ENCODE assay signal across 9 mouse cellular contexts in the genomic region with DNA sequence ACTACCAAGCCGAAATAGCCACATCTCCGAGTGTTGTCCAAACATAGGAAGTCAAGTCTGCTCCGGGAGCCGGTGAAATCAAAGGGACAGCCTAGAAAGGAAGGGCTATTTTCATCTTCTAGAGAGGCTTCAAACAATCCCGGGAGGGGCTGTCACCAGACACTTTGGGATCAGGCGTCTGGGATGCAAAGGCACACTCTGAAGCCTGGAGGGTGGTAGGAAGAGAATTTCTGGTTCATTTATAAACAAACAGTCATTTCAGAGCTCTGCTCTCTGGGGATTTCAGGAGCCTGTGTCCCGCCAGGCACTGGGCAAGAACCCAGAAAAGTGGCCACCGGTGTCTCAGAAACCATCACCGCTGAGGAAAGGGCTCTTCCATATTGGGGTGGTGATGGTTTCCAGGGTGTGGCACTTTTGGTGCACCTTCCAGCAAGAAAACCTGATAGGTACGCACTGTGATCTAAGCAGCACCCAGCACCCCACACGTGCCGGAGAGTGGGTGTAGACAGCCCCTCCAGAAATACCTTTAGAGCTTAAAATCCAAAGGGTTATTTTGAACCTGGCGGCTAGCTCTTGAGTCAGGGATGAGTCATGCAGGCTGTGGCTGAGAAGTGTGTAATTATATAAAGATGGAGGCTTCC. TPM values are rescaled to one million over a fixed set of nuclear protein-coding genes. Genes with fewer than 3 reads are reported as not detected.
DNase-seq lines count a peak whose midpoint lies in the region; ATAC-seq lines count a peak whose summit lies in the region.
"Had no signal": no experiment of that assay in that cellular context is flagged by ENCODE, and none has a peak within 500 bp of the region (broad histone marks: within the 10 kb centered on the region; RNA-seq: fewer than 3 reads in every experiment).

No protein-coding gene starts in this region.

- 70% methylated on average over 13 of the region's 13 CpGs for WGBS in hindbrain, embryonic 14.5 days
- WGBS in lung, embryonic 16.5 days, result 22% methylated on average over 13 of the region's 13 CpGs
- 43% methylated on average over 13 of the region's 13 CpGs for WGBS in liver, embryonic 11.5 days

- H3K4me3 ChIP-seq in hindbrain, embryonic 14.5 days (replicated peaks; ENCODE audit: low read length), result no peak overlapping the region
- no peak overlapping the region for H3K4me3 ChIP-seq in lung, embryonic 16.5 days (ENCODE audit: low read length)
- no peak overlapping the region for H3K4me3 ChIP-seq in liver, embryonic 11.5 days (ENCODE audit: low read depth, low read length)

- no peaks in the 10 kb centered on the region for H3K9me3 ChIP-seq in hindbrain, embryonic 14.5 days (ENCODE audit: control insufficient read depth, low read length)
- H3K9me3 ChIP-seq in lung, embryonic 16.5 days (ENCODE audit: control insufficient read depth, low read length), result no peaks in the 10 kb centered on the region
- no peaks in the 10 kb centered on the region for H3K9me3 ChIP-seq in liver, embryonic 11.5 days (ENCODE audit: control insufficient read depth, low read length)

- H3K27ac ChIP-seq in hindbrain, embryonic 14.5 days, result peak overlapping the region; percentile 55; the same call in 1 of the 2 replicates
- H3K27ac ChIP-seq in lung, embryonic 16.5 days (ENCODE audit: low read length), result peak overlapping the region; percentile 84
- no peak overlapping the region for H3K27ac ChIP-seq in liver, embryonic 11.5 days (ENCODE audit: low read depth, low read length)

- no peaks in the 10 kb centered on the region for H3K36me3 ChIP-seq in hindbrain, embryonic 14.5 days (replicated peaks; ENCODE audit: control insufficient read depth, insufficient read depth)
- no peaks in the 10 kb centered on the region for H3K36me3 ChIP-seq in lung, embryonic 16.5 days (ENCODE audit: control insufficient read depth, insufficient read depth, low read length)
- no peaks in the 10 kb centered on the region for H3K36me3 ChIP-seq in liver, embryonic 11.5 days (ENCODE audit: control insufficient read depth, insufficient read depth, low read length)

- no peak for ATAC-seq in hindbrain, embryonic 14.5 days (ENCODE audit: low FRiP score)
- peak; percentile 69 for ATAC-seq in lung, embryonic 16.5 days (ENCODE audit: low read depth)
- no peak for ATAC-seq in liver, embryonic 11.5 days (replicated peaks; ENCODE audit: low FRiP score)

- DNase-seq in heart, adult 18-20 months, result peak; percentile 25 to 42
- no peak for DNase-seq in heart, adult 8-10 months (ENCODE audit: low spot score)
- peak; percentile 83 for DNase-seq in 3T3-L1 (ENCODE audit: low read depth, low spot score)
- DNase-seq in hindbrain, embryonic 14.5 days (ENCODE audit: low spot score), result no peak
- DNase-seq in ovary, adult 18-20 months (ENCODE audit: low spot score), result no peak
- no peak for DNase-seq in cerebellum, adult 11-12 months
- DNase-seq in liver, embryonic 11.5 days (ENCODE audit: low spot score), result no peak
- DNase-seq: liver, postnatal 0 days had no signal

- no peaks in the 10 kb centered on the region for H3K27me3 ChIP-seq in hindbrain, embryonic 14.5 days (ENCODE audit: control insufficient read depth, insufficient read depth, low read length)
- no peaks in the 10 kb centered on the region for H3K27me3 ChIP-seq in lung, embryonic 16.5 days (ENCODE audit: control insufficient read depth, insufficient read depth, low read depth, low read length)
- peaks cover 2% of the 10 kb centered on the region; the same call in 1 of the 2 replicates for H3K27me3 ChIP-seq in liver, embryonic 11.5 days (replicated peaks; ENCODE audit: control insufficient read depth, insufficient read depth, low read length)

- peaks cover 22% of the 10 kb centered on the region for H3K4me1 ChIP-seq in hindbrain, embryonic 14.5 days (replicated peaks; ENCODE audit: control insufficient read depth, insufficient read depth, low read length)
- H3K4me1 ChIP-seq in lung, embryonic 16.5 days (replicated peaks; ENCODE audit: control insufficient read depth, insufficient read depth, low read length), result peaks cover 33% of the 10 kb centered on the region
- no peaks in the 10 kb centered on the region; the same call in none of the 2 replicates for H3K4me1 ChIP-seq in liver, embryonic 11.5 days (replicated peaks; ENCODE audit: control insufficient read depth, insufficient read depth, low read length)

- H3K9ac ChIP-seq in hindbrain, embryonic 14.5 days, result no peak overlapping the region
- H3K9ac ChIP-seq in lung, embryonic 16.5 days (ENCODE audit: low read length), result no peak overlapping the region
- no peak overlapping the region for H3K9ac ChIP-seq in liver, embryonic 11.5 days (ENCODE audit: low read depth, low read length)
- H3K9ac ChIP-seq: liver, postnatal 0 days had no signal

- no peak overlapping the region for H3K4me2 ChIP-seq in hindbrain, embryonic 14.5 days (replicated peaks)
- H3K4me2 ChIP-seq in lung, embryonic 16.5 days (ENCODE audit: low read depth, low read length), result no peak overlapping the region
- H3K4me2 ChIP-seq in liver, embryonic 11.5 days, result no peak overlapping the region

RNA-seq across cellular contexts. Expression of a gene that starts 17.3 kb away (rescaled TPM):
- total RNA-seq in heart, adult 18-20 months (2021), result 10 to 100 TPM in 1 of 2 experiments, 1 to 10 TPM in 1; 4.5 to 10.1 TPM
- total RNA-seq in heart, adult 8-10 months (2022), result 1 to 10 TPM; 4.4 to 6.6 (median 5.1) TPM
- 9.1 and 10.0 TPM in 2 replicates for polyA plus RNA-seq in hindbrain, embryonic 14.5 days (2014; fragmentation: Nextera tagmentation; extraction: Ambion mirVana)
- polyA plus RNA-seq in lung, embryonic 16.5 days (2015; fragmentation: Nextera tagmentation; extraction: Ambion mirVana), result 27.9 and 28.4 TPM in 2 replicates
- 1.8 and 3.5 TPM in 2 replicates for polyA plus RNA-seq in liver, embryonic 11.5 days (2014; fragmentation: Nextera tagmentation; extraction: Ambion mirVana)

RNA-seq across cellular contexts. Expression of a gene that starts 24.5 kb away (rescaled TPM):
- not detected for total RNA-seq in heart, adult 18-20 months (2021)
- not detected for total RNA-seq in heart, adult 8-10 months (2022)
- 0.32 TPM in 1 of 2 replicates, not detected in the other for polyA plus RNA-seq in hindbrain, embryonic 14.5 days (2014; fragmentation: Nextera tagmentation; extraction: Ambion mirVana)
- polyA plus RNA-seq in lung, embryonic 16.5 days (2015; fragmentation: Nextera tagmentation; extraction: Ambion mirVana), result 1.6 and 3.4 TPM in 2 replicates
- 0.12 and 0.13 TPM in 2 replicates for polyA plus RNA-seq in liver, embryonic 11.5 days (2014; fragmentation: Nextera tagmentation; extraction: Ambion mirVana)
- polyA plus RNA-seq: liver, postnatal 0 days had no signal

RNA-seq across cellular contexts. Expression of a gene that starts 45.8 kb away (rescaled TPM):
- under 1 TPM; 0.37 to 0.39 TPM for total RNA-seq in heart, adult 18-20 months (2021)
- total RNA-seq in heart, adult 8-10 months (2022), result under 1 TPM; 0.27 to 0.63 (median 0.48) TPM
- polyA plus RNA-seq in hindbrain, embryonic 14.5 days (2014; fragmentation: Nextera tagmentation; extraction: Ambion mirVana), result 7.9 and 9.4 TPM in 2 replicates
- 0.54 and 0.64 TPM in 2 replicates for polyA plus RNA-seq in lung, embryonic 16.5 days (2015; fragmentation: Nextera tagmentation; extraction: Ambion mirVana)
- 0.14 and 0.29 TPM in 2 replicates for polyA plus RNA-seq in liver, embryonic 11.5 days (2014; fragmentation: Nextera tagmentation; extraction: Ambion mirVana)
- polyA plus RNA-seq: liver, postnatal 0 days had no signal

Comparison
In these comparisons a context has a peak if more than half of its experiments do, and no peak if none do; other contexts are left out.
1. DNase-seq: peak in heart, adult 18-20 months (2 of 2) and 3T3-L1 (single experiment); none in heart, adult 8-10 months (single experiment), hindbrain, embryonic 14.5 days (single experiment), ovary, adult 18-20 months (single experiment), cerebellum, adult 11-12 months (single experiment) and liver, embryonic 11.5 days (single experiment).